Mouse (Mus musculus): ENCODE measurements at regions not wholly inside any gene's neighbourhood (a gene's known extent, or its start where the extent isn't known, plus 50 kb on each side); places are given as distances from the start of the nearest gene placed in this dataset.

GRCm38 (mm10) chr16:75297416-75297815 lies 288.4 kb downstream of the Lipi start:
- DNase-seq = no peak

GRCm38 (mm10) chr16:75292736-75293428 lies 293.0 kb downstream of the Lipi start:
- DNase-seq = no peak

DNA sequence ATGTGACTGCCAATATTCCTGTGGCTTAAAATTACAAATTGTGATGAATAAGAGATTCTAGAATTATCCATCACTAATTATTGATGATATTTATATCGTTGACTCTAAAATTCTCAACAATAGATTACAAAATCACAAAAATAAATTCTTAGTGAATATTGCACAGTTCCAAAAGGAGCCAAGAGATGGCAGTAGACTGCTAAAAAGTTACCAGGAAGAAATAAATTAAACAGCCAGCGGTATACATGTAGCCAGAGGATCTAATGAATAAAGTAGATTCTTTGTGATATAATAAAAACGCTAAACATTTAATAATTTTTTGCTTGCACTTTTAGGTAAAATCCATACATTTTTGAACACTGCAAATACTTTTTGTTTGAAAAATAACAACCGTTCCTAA lies 294.7 kb downstream of the Lipi start:
- no peak for DNase-seq

- no peak for DNase-seq
These were observed 298.7 kb downstream of the Lipi start for GRCm38 (mm10) chr16:75287150-75287549.

DNA sequence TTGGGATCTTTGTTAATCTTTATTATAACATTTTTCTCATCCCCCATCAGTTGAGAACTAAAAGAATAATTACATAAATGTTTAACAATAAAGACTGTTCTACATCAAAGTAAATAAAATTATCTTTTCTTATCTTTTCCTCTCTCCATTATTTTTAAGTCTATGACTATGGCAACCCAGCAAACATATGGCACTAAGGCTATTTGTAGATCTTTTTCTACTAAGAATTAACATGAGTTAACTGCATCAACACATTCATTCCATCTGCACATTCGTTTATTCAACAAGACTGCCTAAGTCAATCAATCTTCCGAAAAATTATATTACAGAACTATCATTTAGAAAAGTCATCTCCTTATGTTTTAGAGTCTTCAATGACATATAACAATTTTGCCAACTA lies 300.1 kb downstream of the Lipi start:
- no peak for DNase-seq

GRCm38 (mm10) chr16:75263903-75264302 lies 322.0 kb downstream of the Lipi start:
- DNase-seq = no peak

- no peak for DNase-seq
These were observed 330.9 kb downstream of the Lipi start for GRCm38 (mm10) chr16:75254981-75255380.

DNA sequence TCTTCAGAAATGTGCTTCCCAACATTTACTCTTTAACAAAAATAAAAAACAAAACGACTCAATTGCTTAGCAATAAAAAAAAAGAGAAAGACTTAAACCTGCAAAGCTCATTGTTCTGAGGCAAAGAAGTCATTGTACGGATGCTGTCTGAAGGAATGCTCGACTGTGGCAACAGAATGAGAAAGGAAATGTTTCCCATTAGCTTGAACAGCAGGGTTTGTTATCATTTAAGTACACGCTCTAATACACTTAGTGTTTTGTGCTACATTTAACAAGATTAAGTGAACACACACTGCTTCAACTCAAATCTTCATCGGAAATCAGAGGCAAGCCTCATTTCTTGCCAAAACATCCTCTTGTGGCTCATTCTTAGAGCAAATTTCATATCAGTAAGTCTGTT lies 336.7 kb downstream of the Lipi start:
- DNase-seq = no peak

GRCm38 (mm10) chr16:75240383-75240782 lies 345.5 kb downstream of the Lipi start:
- no peak for DNase-seq

DNA sequence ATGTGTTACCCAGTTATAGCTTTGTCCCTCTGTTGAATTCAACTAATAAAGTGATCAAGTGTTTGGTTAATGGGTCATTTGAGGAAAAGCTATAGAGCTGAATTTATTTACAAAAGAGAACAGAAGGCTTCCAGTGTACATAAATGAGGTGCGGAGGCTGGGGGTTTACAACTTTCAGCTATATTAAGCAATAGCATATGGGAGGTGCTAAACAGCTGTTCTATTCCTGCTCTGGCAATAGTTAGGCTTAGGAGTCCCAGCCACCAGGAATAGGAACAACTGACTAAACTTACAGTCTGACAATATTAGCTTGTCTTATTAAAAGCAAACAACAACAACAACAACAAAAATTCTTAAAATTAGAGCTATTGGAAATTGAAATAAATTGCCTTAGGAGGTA lies 353.7 kb downstream of the Lipi start:
- no peak for DNase-seq

- no peak for DNase-seq
These were observed 392.5 kb downstream of the Lipi start for GRCm38 (mm10) chr16:75193404-75193803.

- DNase-seq = no peak
These were observed 395.5 kb downstream of the Lipi start for GRCm38 (mm10) chr16:75190316-75190715.

DNA sequence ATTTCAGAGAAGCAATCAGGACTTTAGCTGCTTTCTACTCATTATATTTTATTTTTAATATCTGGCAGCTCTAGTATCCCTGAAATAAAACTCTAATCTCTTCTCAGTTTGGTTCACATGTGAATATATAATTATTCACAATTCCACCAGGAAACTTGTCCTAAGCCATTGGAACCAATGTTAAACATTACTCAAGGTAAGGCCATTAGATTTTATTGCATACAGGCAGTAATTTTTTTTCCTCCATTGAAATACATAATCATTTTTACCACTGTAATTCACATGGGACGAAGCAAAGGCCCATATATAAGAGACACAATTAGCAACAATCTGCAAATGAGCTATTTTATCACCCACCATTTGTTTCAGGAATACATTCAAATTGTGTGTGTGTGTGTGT lies 419.8 kb downstream of the Lipi start:
- DNase-seq = no peak

DNA sequence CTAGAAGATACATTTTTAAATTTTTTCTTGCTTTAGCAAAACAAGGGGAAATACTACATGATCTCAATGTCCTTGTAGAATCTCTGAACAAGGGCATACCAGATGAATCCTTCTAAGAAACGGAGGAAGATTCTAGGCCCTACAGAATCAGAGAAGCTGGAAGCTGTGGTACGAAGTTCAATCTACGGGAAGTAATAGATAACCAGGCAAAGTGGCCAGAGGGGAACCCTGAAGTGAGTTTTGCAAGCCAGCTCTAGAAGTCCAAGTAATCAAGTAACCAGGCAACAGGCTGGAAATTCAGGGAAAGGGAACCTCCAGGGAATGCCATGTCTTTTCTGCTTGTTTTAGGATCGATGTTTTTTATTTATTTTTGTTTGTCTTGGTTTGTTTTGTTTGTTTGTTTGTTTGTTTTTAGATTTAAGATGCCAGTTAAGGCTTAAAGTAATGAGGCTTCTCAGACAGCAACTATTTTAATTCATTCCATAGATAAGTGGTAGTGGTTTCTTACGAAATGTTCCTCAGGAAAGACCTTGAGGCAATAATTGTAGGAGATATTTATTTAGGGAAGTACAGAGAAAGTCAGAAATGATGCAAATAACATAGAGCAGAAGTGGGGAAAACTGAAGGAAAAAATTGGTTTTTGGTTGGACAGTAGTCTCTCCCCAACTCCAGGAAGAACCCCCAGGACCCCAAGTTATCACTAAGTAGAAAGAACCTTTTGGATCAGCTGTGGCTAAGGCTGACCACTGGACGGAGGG lies 420.7 kb downstream of the Lipi start:
- no peak for DNase-seq

GRCm38 (mm10) chr16:75159740-75160139 lies 426.1 kb downstream of the Lipi start:
- DNase-seq = no peak

- no peak for DNase-seq
These were observed 430.3 kb downstream of the Lipi start for GRCm38 (mm10) chr16:75155441-75156038.
